Mouse (Mus musculus) mouse trophoblast stem cell (cell line): Measurements from ENCODE around the gene Timm22.

Experiments used
- in situ Hi-C, 2 experiments: fragments of 300-500 bp; cut with MseI, MboI; formaldehyde crosslinking; loops; 2 replicates in 1 of 2; 3 replicates in 1 of 2; pipeline ENCODE4 v1.15.1; 2025

The Timm22 gene

GRCm38 (mm10) chr11:76406702-76407583 is at the start of gene Timm22:
TSS of gene Timm22 (plus strand) at chr11:76406952.
- in situ Hi-C loops = no loop called here

GRCm38 (mm10) chr11:76357464-76357863 is 49.3 kb upstream of the Timm22 start:
- in situ Hi-C loops = no loop called here

- in situ Hi-C loops = no loop called here
Measured at GRCm38 (mm10) chr11:76358628-76359320, 48.0 kb upstream of the Timm22 start.

- in situ Hi-C loops = no loop called here
Measured at GRCm38 (mm10) chr11:76360255-76360654, 46.5 kb upstream of the Timm22 start.

GRCm38 (mm10) chr11:76361422-76361821 is 45.3 kb upstream of the Timm22 start:
- in situ Hi-C loops = no loop called here

GRCm38 (mm10) chr11:76363178-76363577 is 43.6 kb upstream of the Timm22 start:
- in situ Hi-C loops = no loop called here

- in situ Hi-C loops = no loop called here
Measured at GRCm38 (mm10) chr11:76363636-76364035, 43.1 kb upstream of the Timm22 start.

GRCm38 (mm10) chr11:76364038-76364437 is 42.7 kb upstream of the Timm22 start:
- in situ Hi-C loops = no loop called here

- in situ Hi-C loops = no loop called here
Measured at GRCm38 (mm10) chr11:76366720-76367119, 40.0 kb upstream of the Timm22 start.

- in situ Hi-C loops = no loop called here
Measured at GRCm38 (mm10) chr11:76370491-76370890, 36.3 kb upstream of the Timm22 start.

- in situ Hi-C loops = no loop called here
Measured at GRCm38 (mm10) chr11:76372120-76372519, 34.6 kb upstream of the Timm22 start.

- in situ Hi-C loops = no loop called here
Measured at GRCm38 (mm10) chr11:76372534-76372933, 34.2 kb upstream of the Timm22 start.

GRCm38 (mm10) chr11:76374491-76375185 is 32.1 kb upstream of the Timm22 start:
- in situ Hi-C loops = no loop called here

- in situ Hi-C loops = no loop called here
Measured at GRCm38 (mm10) chr11:76376425-76376824, 30.3 kb upstream of the Timm22 start.

GRCm38 (mm10) chr11:76379921-76380544 is 26.7 kb upstream of the Timm22 start:
- in situ Hi-C loops = no loop called here

- in situ Hi-C loops = no loop called here
Measured at GRCm38 (mm10) chr11:76381201-76381885, 25.4 kb upstream of the Timm22 start.

- in situ Hi-C loops = no loop called here
Measured at GRCm38 (mm10) chr11:76382711-76383324, 23.9 kb upstream of the Timm22 start.

GRCm38 (mm10) chr11:76384307-76384706 is 22.4 kb upstream of the Timm22 start:
- in situ Hi-C loops = no loop called here

GRCm38 (mm10) chr11:76385017-76385416 is 21.7 kb upstream of the Timm22 start:
- in situ Hi-C loops = no loop called here

GRCm38 (mm10) chr11:76385746-76386145 is 21.0 kb upstream of the Timm22 start:
- in situ Hi-C loops = no loop called here

GRCm38 (mm10) chr11:76387097-76387496 is 19.7 kb upstream of the Timm22 start:
- in situ Hi-C loops = no loop called here
